Mouse (Mus musculus) cerebellum, adult 11-12 months (tissue): ENCODE results near the gene Acot13.
"Not testable (repeated sequence)": the region's sequence is repeated elsewhere in the genome, so short reads cannot be mapped to it uniquely, and the experiment has no call there.

Experiments used
- DNase-seq: peaks from one replicate; pipeline ENCODE4 v3.0.0; 2022

The Acot13 gene

GRCm38 (mm10) chr13:24831353-24832130 is at the start of gene Acot13, which contains the start of gene Tdp2:
Gene Acot13, minus strand, starts transcription at chr13:24831540.
Gene Tdp2, plus strand, starts transcription at chr13:24831679.
- DNase-seq, result peak; percentile 98

DNA sequence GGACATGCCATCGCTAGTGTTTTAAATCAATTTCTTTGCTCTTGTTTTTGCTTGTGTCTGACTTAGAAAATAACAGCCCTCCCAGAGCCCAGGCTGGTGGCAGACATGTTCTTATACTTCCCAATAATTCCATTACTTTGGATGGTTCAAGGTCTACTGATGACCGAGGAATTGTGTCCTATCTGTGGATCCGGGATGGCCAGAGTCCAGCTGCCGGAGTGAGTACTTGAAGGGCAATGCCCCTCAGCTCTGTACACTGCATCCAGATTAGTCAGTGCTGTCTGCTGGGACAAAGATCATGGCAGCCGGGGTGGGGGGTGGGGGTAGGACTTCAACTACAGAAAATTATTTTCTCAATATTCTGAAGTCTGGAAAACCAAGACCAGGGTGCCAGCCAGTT is 49.4 kb upstream of the Acot13 start:
- DNase-seq, result no peak

DNA sequence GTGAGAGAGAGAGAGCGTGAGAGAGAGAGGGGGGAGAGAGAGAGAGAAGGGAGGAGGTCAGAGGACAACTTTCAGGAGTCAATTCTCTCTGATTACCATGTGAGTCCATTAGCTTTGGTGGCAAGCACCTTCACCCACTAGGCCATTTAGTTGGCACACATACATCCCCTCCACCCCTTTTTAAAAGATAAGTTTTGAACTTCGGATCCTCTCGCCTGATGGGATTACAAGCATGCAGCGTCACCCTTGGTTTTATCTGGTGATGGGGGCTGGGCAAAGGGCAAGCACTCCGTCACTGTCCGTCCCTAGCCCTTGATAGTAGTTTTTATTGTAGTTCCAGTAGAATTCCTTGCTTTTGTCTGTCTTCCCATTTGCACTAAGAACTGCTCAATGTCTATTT is 48.9 kb upstream of the Acot13 start:
- no peak for DNase-seq

DNA sequence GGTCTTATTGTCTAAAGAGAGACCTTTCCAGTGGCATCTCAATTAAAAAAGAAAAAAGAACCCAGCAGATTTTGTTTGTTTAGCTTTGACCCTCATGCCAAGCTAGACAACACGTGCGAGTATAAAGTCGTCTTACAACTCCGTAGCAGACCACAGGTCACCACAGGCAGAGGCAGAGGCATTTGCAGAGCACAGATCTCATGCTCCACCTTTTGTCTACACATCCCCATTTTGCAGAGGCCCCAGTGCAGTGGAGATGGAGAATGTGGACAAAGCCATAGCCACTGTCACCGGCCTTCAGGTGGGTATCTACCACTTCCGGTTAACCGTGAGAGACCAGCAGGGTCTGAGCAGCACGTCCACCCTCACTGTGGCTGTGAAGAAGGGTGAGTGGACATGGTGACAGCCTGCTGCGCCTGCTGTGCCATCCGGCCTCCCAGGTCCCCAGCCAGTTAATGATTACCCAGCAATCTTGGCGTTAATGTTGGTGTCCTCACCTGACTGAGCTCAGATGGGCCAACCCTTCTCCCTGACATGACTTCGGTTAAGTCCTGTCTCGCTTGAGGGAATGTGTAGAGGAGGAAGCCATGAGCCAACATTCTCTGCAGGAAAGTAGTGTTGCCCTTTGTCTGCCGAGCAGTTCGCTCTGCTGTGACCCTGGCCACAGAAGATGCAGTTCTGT is 48.2 kb upstream of the Acot13 start:
- DNase-seq, result no peak

GRCm38 (mm10) chr13:24868233-24868632 is 36.9 kb upstream of the Acot13 start:
- no peak for DNase-seq

DNA sequence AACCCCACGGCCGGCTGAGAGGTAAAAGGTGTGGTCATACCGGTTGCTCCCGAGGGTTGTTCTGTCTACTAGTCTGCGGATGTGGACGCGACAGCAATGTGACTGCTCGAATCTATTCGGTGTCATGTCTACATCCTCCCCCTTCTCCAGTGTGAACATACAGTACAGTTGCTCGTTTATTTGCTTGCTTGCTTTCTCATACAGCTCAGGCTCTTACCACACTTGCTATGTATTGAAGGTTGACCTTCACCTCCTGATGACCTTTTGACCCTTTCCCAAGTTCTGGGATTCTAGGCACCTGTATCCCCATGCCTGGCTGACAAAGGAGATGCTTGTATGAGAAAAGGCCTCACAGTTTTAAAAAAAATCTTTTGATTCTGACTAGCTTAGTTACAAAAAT is 36.4 kb upstream of the Acot13 start:
- DNase-seq, result no peak

DNA sequence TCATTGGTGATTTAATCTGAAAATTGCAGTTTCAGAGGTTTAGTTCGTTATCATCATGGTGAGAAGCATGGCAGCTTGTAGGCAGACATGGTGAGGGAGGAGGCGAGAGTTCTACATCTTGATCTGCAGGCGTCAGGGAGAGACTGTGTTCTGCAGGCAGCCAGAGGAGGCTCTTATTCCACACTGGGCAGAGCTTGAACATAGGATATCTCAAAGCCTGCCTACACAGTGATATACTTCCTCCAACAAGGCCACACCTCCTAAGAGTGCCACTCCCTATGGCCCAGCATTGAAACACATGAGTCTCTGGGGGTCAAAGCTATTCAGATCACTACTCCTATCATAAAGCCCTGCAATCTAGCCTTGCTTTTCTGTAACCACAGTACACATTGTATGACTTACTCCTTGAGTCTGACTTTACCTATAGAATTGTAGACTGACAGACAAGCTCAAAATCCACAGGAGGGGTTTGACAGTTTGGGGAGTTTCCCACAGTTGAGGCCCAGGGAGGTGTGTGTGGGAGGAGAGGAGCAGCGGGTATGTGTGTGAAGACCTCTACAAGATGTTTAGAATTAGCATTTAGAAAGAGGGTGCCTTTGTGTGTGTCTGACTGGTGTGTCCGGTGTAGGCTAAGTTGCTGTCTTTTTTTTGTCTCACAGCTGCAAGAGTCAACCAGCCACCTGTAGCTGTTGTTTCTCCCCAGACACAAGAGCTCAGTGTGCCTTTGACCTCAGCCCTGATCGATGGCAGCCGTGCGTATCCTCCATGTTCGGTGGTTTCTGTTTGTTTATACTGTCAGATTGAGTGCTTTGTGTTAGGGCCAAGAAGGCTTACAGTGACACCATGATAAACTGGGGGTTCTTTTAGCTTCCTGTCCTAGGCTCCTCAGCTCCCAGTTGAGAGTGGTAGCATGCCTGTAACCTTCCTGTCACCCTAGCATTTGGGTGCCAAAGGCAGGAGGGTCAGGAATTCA is 35.4 kb upstream of the Acot13 start:
- no peak for DNase-seq

DNA sequence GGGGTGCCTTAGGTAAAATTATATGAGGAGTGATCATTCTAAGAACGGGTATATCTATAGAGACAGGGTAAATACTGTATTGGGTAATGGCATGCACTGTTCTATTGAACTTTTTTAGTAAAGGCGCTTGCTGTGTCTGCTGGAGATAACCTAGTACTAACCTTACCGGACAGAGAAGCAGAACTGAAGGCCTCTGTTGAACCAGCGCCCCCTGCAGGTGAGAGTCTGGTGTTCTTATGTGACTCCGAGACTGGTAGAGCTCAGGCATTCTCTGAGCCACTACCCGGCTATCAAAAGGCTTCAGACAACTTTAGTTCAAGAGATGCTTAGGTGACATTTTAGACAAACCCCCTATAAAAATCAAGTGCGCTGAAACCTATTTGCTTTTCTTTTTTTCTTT is 31.2 kb upstream of the Acot13 start:
- DNase-seq, result peak; percentile 38

DNA sequence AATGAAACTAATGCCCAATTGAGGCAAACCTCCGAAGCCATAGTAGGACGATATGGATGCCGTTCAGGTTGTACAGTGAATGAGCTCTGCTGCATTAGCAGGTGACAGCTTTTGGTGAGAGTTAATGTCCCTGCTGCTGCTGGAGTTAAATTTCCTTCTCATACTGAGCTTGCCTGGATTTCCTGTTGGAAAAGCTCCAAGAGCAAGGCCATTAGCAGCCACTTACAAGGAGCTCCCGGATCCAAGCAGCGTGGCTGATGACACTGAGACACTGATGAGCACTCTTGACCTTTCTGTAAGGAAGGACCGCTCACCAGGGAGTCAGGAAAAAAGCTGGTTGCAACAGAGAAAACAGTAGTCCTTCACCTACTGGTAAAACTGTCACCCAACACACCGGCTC is 30.7 kb upstream of the Acot13 start:
- DNase-seq, result no peak

DNA sequence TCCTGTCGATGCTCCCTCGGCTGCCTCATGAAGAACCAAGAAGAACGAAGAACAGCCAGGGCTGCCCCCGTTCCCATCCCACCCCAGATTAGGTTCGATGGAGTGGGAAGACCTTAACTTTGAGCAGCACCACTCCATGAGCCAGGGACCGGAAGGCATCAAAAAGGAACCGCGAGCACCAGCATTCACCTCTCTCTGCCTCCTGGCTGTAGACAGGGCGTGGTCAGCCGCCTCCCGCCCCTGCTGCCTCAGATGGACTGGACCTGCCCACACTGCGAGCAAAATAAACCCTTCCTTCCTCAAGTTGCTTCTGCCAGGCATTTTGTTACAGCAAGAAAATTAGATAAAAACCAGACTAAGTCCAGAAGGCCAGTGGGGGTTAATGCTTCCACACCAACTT is 29.7 kb upstream of the Acot13 start:
- DNase-seq, result no peak

- no peak for DNase-seq
Observed at GRCm38 (mm10) chr13:24859115-24859514, 27.8 kb upstream of the Acot13 start.

- no peak for DNase-seq
Observed at GRCm38 (mm10) chr13:24852570-24852969, 21.2 kb upstream of the Acot13 start.

DNA sequence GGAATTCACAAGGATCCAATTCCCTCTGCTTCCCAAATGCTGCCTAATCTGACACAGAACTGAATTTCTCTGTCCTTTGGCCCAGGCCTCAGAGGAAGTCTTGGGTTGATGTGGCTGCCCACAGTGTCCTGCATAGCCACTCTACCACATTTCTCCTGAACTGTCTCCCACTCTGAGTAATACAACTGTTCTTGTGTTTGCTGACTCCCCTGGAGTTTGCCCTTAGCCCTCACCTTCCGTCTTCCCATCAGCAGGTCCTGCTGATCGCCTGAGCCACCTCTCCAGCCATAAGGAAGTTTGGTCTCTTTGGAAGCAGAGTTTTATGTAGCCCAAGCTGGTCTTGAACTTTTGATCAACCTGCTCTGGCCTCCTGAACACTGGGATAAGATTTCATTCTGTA is 20.6 kb upstream of the Acot13 start:
- DNase-seq, result no peak

DNA sequence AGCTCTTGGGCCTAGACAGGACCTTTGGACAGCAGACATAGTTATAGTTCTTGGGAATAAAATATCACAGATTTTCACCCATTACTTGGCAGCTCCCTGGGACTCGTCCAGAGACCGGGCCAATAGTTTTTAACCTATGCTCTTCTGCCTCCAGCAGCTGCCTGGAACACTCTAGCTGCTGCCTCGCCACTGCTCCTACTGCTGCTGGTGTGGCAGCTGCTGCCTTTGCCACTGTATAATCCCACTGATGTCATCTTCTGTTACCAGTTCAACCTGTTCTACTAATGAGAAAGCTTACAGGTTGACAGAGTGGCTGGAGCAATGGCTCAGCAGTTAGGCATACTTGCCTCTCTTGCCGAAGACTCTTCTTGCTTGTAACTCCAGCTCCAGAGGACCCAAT is 18.0 kb upstream of the Acot13 start:
- DNase-seq, result no peak

DNA sequence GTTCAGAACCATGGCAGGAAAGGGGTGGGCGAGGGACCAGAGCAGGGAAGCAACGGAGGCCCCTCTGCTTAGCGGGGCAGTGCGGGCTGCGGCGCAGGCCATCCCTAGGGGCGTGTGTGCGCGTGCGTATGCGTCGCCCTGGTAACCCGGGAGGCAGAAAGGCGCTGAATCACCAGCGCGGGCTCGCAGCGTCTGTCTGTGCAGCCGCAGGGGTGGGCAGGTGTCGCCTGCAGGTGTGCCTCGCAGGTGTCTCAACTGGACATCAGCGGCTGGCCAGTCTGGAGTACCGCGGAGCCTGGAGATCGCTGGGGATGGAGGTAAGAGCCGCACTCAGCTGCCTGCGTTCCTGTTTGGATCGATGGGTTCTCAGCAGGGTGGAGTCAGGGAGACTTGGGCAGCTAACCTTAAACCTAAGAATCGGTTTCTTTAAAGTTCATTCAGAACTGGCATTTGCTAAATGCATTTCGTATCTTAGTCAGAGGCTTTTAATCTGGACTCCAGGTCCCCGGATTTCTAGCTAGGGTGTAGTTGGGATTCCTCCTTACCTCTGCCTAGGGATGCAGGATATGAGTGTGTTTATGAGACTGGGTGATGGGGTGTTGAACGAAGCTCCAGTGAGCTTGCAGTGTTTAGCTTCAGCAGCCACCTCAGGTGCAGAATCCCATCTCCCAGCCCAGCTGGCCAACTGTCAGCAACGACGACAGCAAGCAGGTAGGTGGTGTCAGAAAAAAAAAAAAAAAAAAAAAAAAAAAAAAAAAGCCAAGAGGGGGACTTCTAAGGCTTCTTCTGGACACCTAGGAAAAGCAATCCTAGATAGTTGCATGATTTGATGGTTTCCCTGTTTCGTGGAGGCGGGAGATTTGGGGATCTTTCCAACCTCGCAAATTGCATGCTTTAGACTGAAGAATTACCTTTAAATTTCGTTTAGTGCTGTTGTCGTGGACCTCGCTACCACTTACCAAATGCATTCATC is 13.9 kb upstream of the Acot13 start, which contains the start of gene D130043K22Rik:
Gene D130043K22Rik (plus strand): TSS at position 153 of the 973 bp plus-strand sequence.
- DNase-seq, result peak; percentile 64

GRCm38 (mm10) chr13:24841702-24842101 is 10.4 kb upstream of the Acot13 start:
- DNase-seq, result no peak

GRCm38 (mm10) chr13:24839831-24840230 is 8.5 kb upstream of the Acot13 start:
- DNase-seq, result no peak

- DNase-seq, result not testable (repeated sequence)
Observed at GRCm38 (mm10) chr13:24837765-24838164, 6.4 kb upstream of the Acot13 start.

GRCm38 (mm10) chr13:24832811-24833155 is 1.4 kb upstream of the Acot13 start:
- no peak for DNase-seq

GRCm38 (mm10) chr13:24832131-24832810 is 931 bp upstream of the Acot13 start:
- DNase-seq, result no peak

GRCm38 (mm10) chr13:24830756-24831352 is 486 bp downstream of the Acot13 start:
- DNase-seq, result peak; percentile 33
